Mouse (Mus musculus) B cell, adult 62 days (primary cell): Measurements from ENCODE around the gene Ice1. TPM values are rescaled to one million over a fixed set of nuclear protein-coding genes. Genes with fewer than 3 reads are reported as not detected.

Source experiments
- total RNA-seq: library from RNA; stranded (reverse); gene quantifications from 4 replicates; pipeline ENCODE4 v1.2.4, GENCODE M21; 2023

The Ice1 gene
- total RNA-seq, result 65.5 to 73.2 TPM (median 68.3 TPM) in 4 replicates

GRCm38 (mm10) chr13:70637282-70637661 lies at the start of gene Ice1:
TSS of gene Ice1 (minus strand) at chr13:70637634.

Other genes with a start within 250 kb of the Ice1 start
- gene Adamts16, start 204.2 kb upstream of the Ice1 start, total RNA-seq, result not detected in 4 replicates